In genomic region chr10:62687032-62687674, GRCm38 (mm10) we compare ENCODE assay signal across 14 mouse cellular contexts. TPM values are rescaled to one million over a fixed set of nuclear protein-coding genes. Genes with fewer than 3 reads are reported as not detected.
A peak's percentile ranks its signal among the peaks of the same experiment; 100 is the strongest.
DNase-seq lines count a peak whose midpoint lies in the region; ATAC-seq and TF ChIP-seq lines count a peak whose summit lies in the region.
"Had no signal": no experiment of that assay in that cellular context is flagged by ENCODE, and none has a peak within 500 bp of the region (broad histone marks: within the 10 kb centered on the region; RNA-seq: fewer than 3 reads in every experiment).

No protein-coding gene starts in this region.

- ATAC-seq in forebrain, postnatal 0 days = peak; percentile 71
- 0 out of 2 replicates have a peak, but pooled peaks have one; percentile 17 for ATAC-seq in limb, embryonic 15.5 days (ENCODE audit: insufficient number of reproducible peaks, low FRiP score, low TSS enrichment, low read depth)
- no peak for ATAC-seq in liver, embryonic 12.5 days
- ATAC-seq: Patski had no signal

- DNase-seq in left cerebral cortex, postnatal 10 days (ENCODE audit: extremely low spot score in 1 of 2, low spot score in 2 of 2) = peak; percentile 6 to 39
- no peak for DNase-seq in left cerebral cortex, adult 8-10 months (ENCODE audit: low spot score in 2 of 2)
- DNase-seq in forebrain, postnatal 0 days = peak; percentile 41
- DNase-seq in retina, embryonic 14.5 days (ENCODE audit: low spot score) = peak; percentile 54
- DNase-seq in kidney, adult 18-20 months = no peak
- no peak for DNase-seq in cerebellum, postnatal 36 days
- DNase-seq: kidney, adult 9 months; lung, postnatal 4 days had no signal

- H3K27me3 ChIP-seq in forebrain, postnatal 0 days (ENCODE audit: insufficient read depth, low read length) = no peaks in the 10 kb centered on the region
- H3K27me3 ChIP-seq in limb, embryonic 15.5 days = no peaks in the 10 kb centered on the region
- H3K27me3 ChIP-seq in liver, embryonic 12.5 days (replicated peaks) = 0 out of 2 replicates have a peak, but pooled peaks cover 3% of the 10 kb centered on the region
- H3K27me3 ChIP-seq: heart, embryonic 13.5 days; Patski; stomach, embryonic 15.5 days had no signal

- H3K27ac ChIP-seq in forebrain, postnatal 0 days (ENCODE audit: low read depth, low read length) = no peak overlapping the region
- no peak overlapping the region for H3K27ac ChIP-seq in limb, embryonic 15.5 days
- no peak overlapping the region for H3K27ac ChIP-seq in liver, embryonic 12.5 days
- H3K27ac ChIP-seq: heart, embryonic 13.5 days; stomach, embryonic 15.5 days had no signal

- no peak for TF ChIP-seq CTCF in forebrain, postnatal 0 days (IDR thresholded peaks at IDR 0.05; ENCODE audit: low read depth)

- no peak overlapping the region for H3K4me3 ChIP-seq in forebrain, postnatal 0 days (ENCODE audit: low read depth, low read length)
- no peak overlapping the region for H3K4me3 ChIP-seq in limb, embryonic 15.5 days
- no peak overlapping the region for H3K4me3 ChIP-seq in liver, embryonic 12.5 days
- H3K4me3 ChIP-seq: erythroblast, embryonic 14.5 days; heart, embryonic 13.5 days; stomach, embryonic 15.5 days had no signal

- WGBS in forebrain, postnatal 0 days = 13% methylated on average over 15 of the region's 15 CpGs
- WGBS in limb, embryonic 15.5 days = 49% methylated on average over 15 of the region's 15 CpGs
- WGBS in liver, embryonic 12.5 days (ENCODE audit: insufficient replicate concordance) = 81% methylated on average over 15 of the region's 15 CpGs

- no peaks in the 10 kb centered on the region for H3K4me1 ChIP-seq in forebrain, postnatal 0 days (ENCODE audit: insufficient read depth)
- peaks cover 15% of the 10 kb centered on the region for H3K4me1 ChIP-seq in limb, embryonic 15.5 days
- no peaks in the 10 kb centered on the region for H3K4me1 ChIP-seq in liver, embryonic 12.5 days
- H3K4me1 ChIP-seq: heart, embryonic 13.5 days; stomach, embryonic 15.5 days had no signal

- H3K9ac ChIP-seq in forebrain, postnatal 0 days = no peak overlapping the region
- no peak overlapping the region for H3K9ac ChIP-seq in limb, embryonic 15.5 days
- no peak overlapping the region for H3K9ac ChIP-seq in liver, embryonic 12.5 days
- H3K9ac ChIP-seq: heart, embryonic 13.5 days; stomach, embryonic 15.5 days had no signal

- H3K4me2 ChIP-seq in forebrain, postnatal 0 days (ENCODE audit: low read depth) = no peak overlapping the region
- H3K4me2 ChIP-seq in limb, embryonic 15.5 days = no peak overlapping the region
- H3K4me2 ChIP-seq in liver, embryonic 12.5 days = no peak overlapping the region
- H3K4me2 ChIP-seq: heart, embryonic 13.5 days; stomach, embryonic 15.5 days had no signal

- intact Hi-C loops in left cerebral cortex, postnatal 10 days (cut with DNase I) = no loop called here

- H3K9me3 ChIP-seq in forebrain, postnatal 0 days (ENCODE audit: low read length) = no peaks in the 10 kb centered on the region
- no peaks in the 10 kb centered on the region for H3K9me3 ChIP-seq in limb, embryonic 15.5 days
- H3K9me3 ChIP-seq in liver, embryonic 12.5 days (replicated peaks) = no peaks in the 10 kb centered on the region
- H3K9me3 ChIP-seq: heart, embryonic 13.5 days; stomach, embryonic 15.5 days had no signal

- no peaks in the 10 kb centered on the region for H3K36me3 ChIP-seq in forebrain, postnatal 0 days (ENCODE audit: insufficient read depth)
- H3K36me3 ChIP-seq in limb, embryonic 15.5 days = no peaks in the 10 kb centered on the region
- H3K36me3 ChIP-seq in liver, embryonic 12.5 days = no peaks in the 10 kb centered on the region
- H3K36me3 ChIP-seq: heart, embryonic 13.5 days; stomach, embryonic 15.5 days had no signal

RNA-seq across cellular contexts. Expression of gene Ddx50, which starts 36.1 kb away (rescaled TPM):
- total RNA-seq in left cerebral cortex, postnatal 10 days (2021) = 10 to 100 TPM; 85.1 to 92.5 TPM
- total RNA-seq in left cerebral cortex, adult 8-10 months (2022) = 10 to 100 TPM; 80.2 to 87.7 (median 86.1) TPM
- total RNA-seq in forebrain, postnatal 0 days (2014; rRNA removed) = 77.4 and 91.0 TPM in 2 replicates
- polyA plus RNA-seq in forebrain, postnatal 0 days (2015; fragmentation: Nextera tagmentation; extraction: Ambion mirVana) = 73.1 and 74.5 TPM in 2 replicates
- polyA plus RNA-seq in limb, embryonic 15.5 days (2015; fragmentation: Nextera tagmentation; extraction: Ambion mirVana) = 147 and 157 TPM in 2 replicates
- polyA plus RNA-seq in liver, embryonic 12.5 days (2016; fragmentation: Nextera tagmentation; extraction: Ambion mirVana) = 59.0 and 59.4 TPM in 2 replicates

RNA-seq across cellular contexts. Expression of gene Stox1, which starts 38.8 kb away (rescaled TPM):
- total RNA-seq in left cerebral cortex, postnatal 10 days (2021) = 1 to 10 TPM; 5.2 to 5.5 TPM
- total RNA-seq in left cerebral cortex, adult 8-10 months (2022) = 1 to 10 TPM; 2.7 to 6.4 (median 4.4) TPM
- 4.3 and 6.1 TPM in 2 replicates for total RNA-seq in forebrain, postnatal 0 days (2014; rRNA removed)
- polyA plus RNA-seq in forebrain, postnatal 0 days (2015; fragmentation: Nextera tagmentation; extraction: Ambion mirVana) = 3.9 and 6.9 TPM in 2 replicates
- polyA plus RNA-seq in limb, embryonic 15.5 days (2015; fragmentation: Nextera tagmentation; extraction: Ambion mirVana) = 1.1 and 1.4 TPM in 2 replicates
- 0.30 and 0.57 TPM in 2 replicates for polyA plus RNA-seq in liver, embryonic 12.5 days (2016; fragmentation: Nextera tagmentation; extraction: Ambion mirVana)
- polyA plus RNA-seq: erythroblast, embryonic 14.5 days had no signal

Comparison
In these comparisons a context has a peak if more than half of its experiments do, and no peak if none do; other contexts are left out.
1. DNase-seq: peak in left cerebral cortex, postnatal 10 days (2 of 2), forebrain, postnatal 0 days (single experiment) and retina, embryonic 14.5 days (single experiment); none in left cerebral cortex, adult 8-10 months (0 of 2), kidney, adult 18-20 months (single experiment) and cerebellum, postnatal 36 days (0 of 2).